Mouse (Mus musculus) CD4-positive, CD25-positive, alpha-beta regulatory T cell, adult 2 months (primary cell): Measurements from ENCODE around the gene Lgr5.

Experiments used
- DNase-seq: peaks from one replicate; pipeline ENCODE4 v3.0.0-alpha.2; 2012; ENCODE audit warnings: low read depth, low spot score

The Lgr5 gene

GRCm38 (mm10) chr10:115587301-115587969 is at the start of gene Lgr5:
Gene Lgr5, minus strand, starts transcription at chr10:115587780.
- DNase-seq = no peak

DNA sequence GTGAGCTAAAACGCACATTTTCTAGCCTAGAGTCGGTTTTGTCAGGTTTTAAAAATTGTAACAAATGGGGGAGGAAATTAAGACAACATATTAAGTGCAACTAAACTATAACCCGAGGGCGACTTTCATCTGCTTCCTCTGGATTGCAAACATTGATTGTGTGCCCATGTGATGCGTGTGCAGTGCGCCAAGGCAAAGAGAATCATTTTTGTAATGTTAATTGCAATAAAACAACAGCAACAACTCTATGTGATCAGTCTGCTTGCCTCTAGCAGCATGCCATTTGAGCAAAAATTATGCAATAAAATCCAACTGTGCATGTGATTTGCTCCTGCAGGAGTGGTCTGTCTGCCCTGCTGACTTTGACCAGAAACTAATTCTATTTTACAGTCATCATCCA is 39.1 kb upstream of the Lgr5 start:
- no peak for DNase-seq

GRCm38 (mm10) chr10:115624957-115625356 is 37.4 kb upstream of the Lgr5 start:
- no peak for DNase-seq

DNA sequence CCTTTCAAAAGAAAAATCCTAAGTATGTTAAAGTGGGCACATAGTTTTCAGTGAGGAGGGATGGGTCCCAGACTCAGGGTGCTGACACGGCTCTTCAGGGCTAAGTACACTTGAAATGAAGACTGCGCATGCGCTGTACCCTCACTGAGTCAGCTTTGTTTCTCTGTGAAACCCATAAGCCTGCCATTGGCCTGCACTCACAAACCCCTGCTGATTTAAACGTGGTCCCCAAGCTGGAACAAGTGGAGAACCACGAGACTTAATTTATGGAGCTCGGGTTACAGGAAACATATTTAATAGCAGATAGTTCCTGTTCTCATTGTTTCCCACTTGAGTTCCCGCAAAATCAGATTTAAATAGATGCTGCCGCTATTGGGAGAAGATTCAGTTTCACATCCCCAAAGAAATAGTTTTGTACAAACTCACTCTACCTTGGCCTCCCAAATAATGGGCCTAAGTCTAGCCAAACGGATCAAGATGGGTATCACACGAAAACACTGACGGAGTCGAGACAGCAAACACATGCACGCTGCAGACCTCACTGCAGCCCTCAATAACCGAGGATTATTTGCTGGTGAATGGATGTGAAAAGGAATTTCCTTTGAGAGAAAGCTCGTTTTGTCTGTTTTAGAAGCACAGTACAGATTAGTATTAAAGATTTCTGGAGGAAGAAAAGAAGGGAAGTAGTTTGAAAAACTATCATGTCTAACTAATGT is 36.5 kb upstream of the Lgr5 start:
- peak; percentile 2 for DNase-seq

- DNase-seq = no peak
Measured at GRCm38 (mm10) chr10:115623481-115623880, 35.9 kb upstream of the Lgr5 start.

DNA sequence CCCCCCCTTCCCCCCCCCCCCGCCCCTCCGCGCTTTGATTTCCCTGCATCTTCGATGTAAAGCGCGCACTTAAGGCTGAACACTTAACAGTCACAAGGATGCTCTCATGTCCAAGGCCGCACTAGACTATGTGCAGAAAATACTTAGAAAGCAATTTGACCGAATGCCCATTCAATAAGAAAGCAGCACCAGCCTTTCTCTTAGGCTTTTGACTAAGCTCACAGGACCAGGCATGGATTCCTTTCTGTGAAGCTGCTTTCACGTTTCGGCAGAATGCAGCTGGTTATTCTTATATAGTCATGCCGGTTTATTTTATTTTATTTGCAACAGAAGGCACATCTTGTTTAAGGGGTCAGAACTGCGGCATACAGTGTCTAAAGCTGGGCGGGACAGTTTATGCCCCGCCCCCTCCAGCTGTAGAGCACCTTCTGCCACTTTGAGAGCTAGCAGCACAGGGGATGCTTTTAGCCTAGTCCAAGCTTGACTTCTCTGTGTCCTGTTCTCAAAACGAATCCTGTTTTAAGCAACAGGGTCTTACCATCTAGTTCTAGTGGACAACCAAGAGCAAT is 30.8 kb upstream of the Lgr5 start:
- DNase-seq = no peak

- peak; percentile 59 for DNase-seq
Measured at GRCm38 (mm10) chr10:115617456-115618287, 30.1 kb upstream of the Lgr5 start.

DNA sequence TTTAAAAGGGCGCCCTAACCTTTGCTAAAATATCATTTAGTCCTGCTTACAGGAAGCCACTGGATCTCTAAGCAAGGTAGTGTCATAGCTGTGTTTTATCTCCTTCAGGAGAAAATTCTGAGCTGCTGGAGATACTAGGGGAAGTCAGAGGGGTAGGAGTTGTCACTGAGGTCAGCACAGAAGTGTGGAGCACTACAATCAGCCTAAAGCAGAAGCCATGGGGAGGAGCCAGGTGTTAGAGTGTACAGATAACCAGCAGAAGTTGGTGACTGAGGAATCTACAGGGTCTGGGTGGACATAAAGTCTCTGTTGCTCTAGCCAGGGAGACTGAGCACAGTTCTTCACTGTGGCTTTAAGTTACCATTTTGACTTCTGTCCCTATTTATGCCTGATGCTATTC is 8.2 kb upstream of the Lgr5 start:
- DNase-seq = no peak

GRCm38 (mm10) chr10:115593651-115594050 is 6.1 kb upstream of the Lgr5 start:
- no peak for DNase-seq

DNA sequence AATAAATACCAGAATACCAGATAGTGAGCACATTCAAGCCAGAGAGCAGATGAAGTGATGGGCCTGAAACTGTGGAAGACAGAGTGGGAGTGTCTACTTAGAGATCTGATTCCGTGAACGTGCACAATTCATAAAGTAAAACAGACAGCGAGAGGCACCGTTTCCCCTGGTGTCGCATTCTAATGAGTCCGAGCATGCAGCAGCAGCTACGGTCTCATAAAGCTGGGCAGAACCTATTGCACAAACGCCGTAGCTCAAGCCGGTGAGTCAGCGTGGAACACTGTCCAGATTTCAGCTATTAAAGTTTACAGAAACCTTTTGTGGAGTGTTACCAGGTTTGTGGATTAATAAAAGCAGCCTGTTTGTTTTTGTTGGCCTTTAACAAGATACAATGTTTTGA is 5.6 kb upstream of the Lgr5 start:
- no peak for DNase-seq

DNA sequence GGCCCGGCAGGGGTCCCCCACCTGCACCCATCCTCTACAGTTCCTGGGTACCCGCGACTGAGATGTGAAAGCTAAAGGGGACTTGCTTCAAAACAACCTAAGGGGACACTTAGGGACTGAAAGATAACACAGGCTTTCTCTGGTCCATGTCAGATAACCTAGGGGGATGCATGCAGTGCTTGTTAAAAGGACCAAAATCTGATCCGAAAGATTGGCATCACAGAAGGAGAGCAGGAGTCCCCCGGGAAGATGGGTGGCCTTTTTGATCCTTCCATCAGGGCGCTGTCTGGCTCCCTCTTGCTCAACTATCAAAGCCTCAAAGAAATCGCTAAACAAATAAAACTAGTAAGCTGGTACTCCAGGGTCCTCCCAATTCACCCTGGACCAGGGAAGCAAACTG is 399 bp upstream of the Lgr5 start:
- DNase-seq = no peak

GRCm38 (mm10) chr10:115586246-115587231 is 1.0 kb downstream of the Lgr5 start:
- no peak for DNase-seq

- DNase-seq = no peak
Measured at GRCm38 (mm10) chr10:115585491-115586245, 1.9 kb downstream of the Lgr5 start.

- DNase-seq = no peak
Measured at GRCm38 (mm10) chr10:115584656-115585055, 2.9 kb downstream of the Lgr5 start.

- DNase-seq = no peak
Measured at GRCm38 (mm10) chr10:115583071-115583470, 4.5 kb downstream of the Lgr5 start.

DNA sequence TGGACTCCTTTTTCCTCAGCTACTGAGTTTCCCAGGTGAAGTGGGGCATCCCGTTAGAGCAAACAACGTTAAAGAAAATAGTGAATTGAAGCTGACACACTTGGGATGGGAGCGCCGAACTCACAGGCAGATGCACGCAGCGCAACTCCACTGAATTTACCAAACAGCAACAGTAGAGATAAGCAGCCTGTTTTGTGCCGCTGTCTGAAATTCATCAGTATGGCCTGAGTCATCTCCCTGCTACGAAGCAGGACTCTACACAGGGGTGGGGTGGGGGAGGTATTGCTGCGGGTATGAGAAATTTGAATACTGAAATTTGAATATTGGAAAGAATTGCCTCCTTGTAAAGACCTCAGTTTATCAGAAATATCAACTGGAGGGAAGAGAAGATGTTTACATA is 5.6 kb downstream of the Lgr5 start:
- no peak for DNase-seq

- DNase-seq = no peak
Measured at GRCm38 (mm10) chr10:115579494-115579893, 8.1 kb downstream of the Lgr5 start.

DNA sequence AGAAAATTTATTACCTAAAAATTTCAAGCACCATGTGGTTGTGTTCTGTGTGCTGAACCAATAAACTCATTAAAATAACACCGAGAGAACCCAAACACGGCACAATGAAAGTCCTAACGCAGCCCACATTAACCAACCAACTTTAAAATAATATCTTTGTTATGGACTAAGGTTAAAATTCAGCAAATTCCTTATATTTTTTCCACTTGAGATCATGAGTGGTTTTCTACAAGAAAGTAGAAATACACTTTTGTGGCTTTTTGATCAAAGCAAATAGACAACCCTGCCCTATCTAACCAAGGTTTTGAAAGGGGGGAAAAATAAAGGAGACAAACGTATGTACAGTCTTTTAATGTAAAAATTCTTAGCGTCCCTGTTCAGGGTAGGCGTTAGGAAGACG is 8.5 kb downstream of the Lgr5 start:
- DNase-seq = no peak

GRCm38 (mm10) chr10:115571734-115572440 is 15.7 kb downstream of the Lgr5 start:
- no peak for DNase-seq

GRCm38 (mm10) chr10:115571317-115571716 is 16.3 kb downstream of the Lgr5 start:
- DNase-seq = no peak
